In genomic region chr8:72084744-72085143, GRCm38 (mm10) we compare ENCODE assay signal across 28 mouse cellular contexts. TPM values are rescaled to one million over a fixed set of nuclear protein-coding genes. Genes with fewer than 3 reads are reported as not detected.
"Had no signal": no experiment of that assay in that cellular context is flagged by ENCODE, and none has a peak within 500 bp of the region (broad histone marks: within the 10 kb centered on the region; RNA-seq: fewer than 3 reads in every experiment).

No protein-coding gene starts in this region.

- DNase-seq: kidney, adult 18-20 months; kidney, adult 9 months; kidney, postnatal 25 days; layer of hippocampus, adult 9-11 months; liver, postnatal 0 days; lung, postnatal 10 days; lung, postnatal 36 days; thymus, adult 18-20 months; thymus, postnatal 36 days had no signal

- H3K4me3 ChIP-seq: intestine, embryonic 15.5 days; layer of hippocampus, adult 2 months; limb, embryonic 12.5 days; limb, embryonic 15.5 days; lung, embryonic 15.5 days; midbrain, embryonic 12.5 days; midbrain, embryonic 15.5 days; neural tube, embryonic 12.5 days; neural tube, embryonic 15.5 days had no signal

- H3K27ac ChIP-seq: intestine, embryonic 15.5 days; kidney, postnatal 0 days; layer of hippocampus, adult 2 months; limb, embryonic 12.5 days; limb, embryonic 15.5 days; liver, embryonic 14.5 days; lung, embryonic 15.5 days; midbrain, embryonic 12.5 days; midbrain, embryonic 15.5 days; neural tube, embryonic 12.5 days; neural tube, embryonic 15.5 days had no signal

- H3K4me2 ChIP-seq: intestine, embryonic 15.5 days; limb, embryonic 12.5 days; limb, embryonic 15.5 days; liver, embryonic 11.5 days; lung, embryonic 15.5 days; midbrain, embryonic 12.5 days; midbrain, embryonic 15.5 days; neural tube, embryonic 12.5 days; neural tube, embryonic 15.5 days had no signal

- H3K9me3 ChIP-seq: intestine, embryonic 15.5 days; limb, embryonic 12.5 days; limb, embryonic 15.5 days; lung, embryonic 15.5 days; midbrain, embryonic 12.5 days; midbrain, embryonic 15.5 days; neural tube, embryonic 12.5 days; neural tube, embryonic 15.5 days had no signal

- H3K4me1 ChIP-seq: intestine, embryonic 15.5 days; limb, embryonic 12.5 days; limb, embryonic 15.5 days; lung, embryonic 15.5 days; midbrain, embryonic 12.5 days; midbrain, embryonic 15.5 days; neural tube, embryonic 12.5 days; neural tube, embryonic 15.5 days had no signal

- H3K36me3 ChIP-seq: intestine, embryonic 15.5 days; limb, embryonic 12.5 days; limb, embryonic 15.5 days; lung, embryonic 15.5 days; midbrain, embryonic 12.5 days; midbrain, embryonic 15.5 days; neural tube, embryonic 12.5 days; neural tube, embryonic 15.5 days had no signal

- ATAC-seq: intestine, embryonic 15.5 days; liver, postnatal 0 days; midbrain, embryonic 15.5 days had no signal

- H3K27me3 ChIP-seq: intestine, embryonic 15.5 days; limb, embryonic 12.5 days; limb, embryonic 15.5 days; lung, embryonic 15.5 days; midbrain, embryonic 12.5 days; midbrain, embryonic 15.5 days; neural tube, embryonic 12.5 days; neural tube, embryonic 15.5 days had no signal

- H3K9ac ChIP-seq: intestine, embryonic 15.5 days; limb, embryonic 12.5 days; limb, embryonic 15.5 days; liver, embryonic 14.5 days; liver, postnatal 0 days; lung, embryonic 15.5 days; midbrain, embryonic 12.5 days; midbrain, embryonic 15.5 days; neural tube, embryonic 12.5 days; neural tube, embryonic 15.5 days had no signal

RNA-seq across cellular contexts. Expression of gene Olfr373, which starts 1.8 kb away (rescaled TPM):
- total RNA-seq: layer of hippocampus, adult 2 months; layer of hippocampus, postnatal 25 days; left cerebral cortex, adult 18-20 months; left cerebral cortex, postnatal 25 days had no signal
- polyA plus RNA-seq: large intestine, adult 2 months; limb, embryonic 12.5 days; limb, embryonic 15.5 days; liver, embryonic 11.5 days; liver, embryonic 14.5 days; liver, postnatal 0 days; lung, embryonic 15.5 days; midbrain, embryonic 12.5 days; midbrain, embryonic 15.5 days; neural tube, embryonic 12.5 days; neural tube, embryonic 15.5 days; small intestine, adult 2 months; testis, adult 2 months had no signal

RNA-seq across cellular contexts. Expression of gene Olfr374, which starts 22.1 kb away (rescaled TPM):
- total RNA-seq: layer of hippocampus, adult 2 months; layer of hippocampus, postnatal 25 days; left cerebral cortex, adult 18-20 months; left cerebral cortex, postnatal 25 days had no signal
- polyA plus RNA-seq: kidney, postnatal 0 days; large intestine, adult 2 months; limb, embryonic 12.5 days; liver, embryonic 11.5 days; liver, embryonic 14.5 days; liver, postnatal 0 days; lung, embryonic 15.5 days; midbrain, embryonic 12.5 days; neural tube, embryonic 12.5 days; small intestine, adult 2 months; testis, adult 2 months had no signal

RNA-seq across cellular contexts. Expression of gene Olfr372, which starts 43.7 kb away (rescaled TPM):
- total RNA-seq: layer of hippocampus, adult 2 months; layer of hippocampus, postnatal 25 days; left cerebral cortex, adult 18-20 months; left cerebral cortex, postnatal 25 days had no signal
- polyA plus RNA-seq: intestine, embryonic 15.5 days; kidney, postnatal 0 days; large intestine, adult 2 months; limb, embryonic 12.5 days; limb, embryonic 15.5 days; liver, embryonic 11.5 days; liver, embryonic 14.5 days; liver, postnatal 0 days; lung, embryonic 15.5 days; midbrain, embryonic 12.5 days; midbrain, embryonic 15.5 days; neural tube, embryonic 12.5 days; neural tube, embryonic 15.5 days; small intestine, adult 2 months; stomach, embryonic 16.5 days; testis, adult 2 months had no signal
